Mouse (Mus musculus): ENCODE measurements at regions not wholly inside any gene's neighbourhood (a gene's known extent, or its start where the extent isn't known, plus 50 kb on each side); places are given as distances from the start of the nearest gene placed in this dataset.

GRCm38 (mm10) chr15:11612416-11612815 is 213.0 kb upstream of the Tars start:
- H3K9me3 ChIP-seq (ENCODE audit: control insufficient read depth, low read length) = no peaks in the 10 kb centered on the region
- H3K27me3 ChIP-seq (ENCODE audit: control insufficient read depth, insufficient read depth, low read length) = no peaks in the 10 kb centered on the region
- 7% methylated on average over 3 of the region's 3 CpGs for WGBS
- H3K4me3 ChIP-seq (replicated peaks; ENCODE audit: low read length) = no peak overlapping the region
- DNase-seq (ENCODE audit: low spot score) (peak; percentile 64), ATAC-seq (ENCODE audit: low FRiP score, low read depth) (peak; percentile 47; the same call in 1 of the 2 replicates)
- no peak overlapping the region for H3K4me2 ChIP-seq (replicated peaks; ENCODE audit: low read depth, low read length, severe bottlenecking)
- H3K36me3 ChIP-seq (ENCODE audit: control insufficient read depth, insufficient read depth, low read length) = no peaks in the 10 kb centered on the region
- TF ChIP-seq POLR2A (IDR thresholded peaks at IDR 0.05; ENCODE audit: borderline replicate concordance, extremely low read depth, insufficient read depth, insufficient read length) = no peak
- peaks cover 3% of the 10 kb centered on the region; the same call in 1 of the 2 replicates for H3K4me1 ChIP-seq (ENCODE audit: control insufficient read depth, insufficient read depth, low read length)
- no peak overlapping the region for H3K27ac ChIP-seq (replicated peaks; ENCODE audit: low read depth, low read length)
- H3K9ac ChIP-seq (ENCODE audit: low read depth, low read length, severe bottlenecking) = no peak overlapping the region

GRCm38 (mm10) chr15:11610043-11610670 is 210.7 kb upstream of the Tars start:
- TF ChIP-seq POLR2A (IDR thresholded peaks at IDR 0.05; ENCODE audit: borderline replicate concordance, extremely low read depth, insufficient read depth, insufficient read length) = no peak
- Histone ChIP-seq H3K9ac (ENCODE audit: low read depth, low read length, severe bottlenecking) (no peak overlapping the region), H3K27ac (replicated peaks; ENCODE audit: low read depth, low read length) (no peak overlapping the region), H3K27me3 (ENCODE audit: control insufficient read depth, insufficient read depth, low read length) (no peaks in the 10 kb centered on the region), H3K4me1 (ENCODE audit: control insufficient read depth, insufficient read depth, low read length) (peaks cover 3% of the 10 kb centered on the region; the same call in 1 of the 2 replicates), H3K4me3 (replicated peaks; ENCODE audit: low read length) (no peak overlapping the region), H3K9me3 (ENCODE audit: control insufficient read depth, low read length) (no peaks in the 10 kb centered on the region), H3K36me3 (ENCODE audit: control insufficient read depth, insufficient read depth, low read length) (no peaks in the 10 kb centered on the region), H3K4me2 (replicated peaks; ENCODE audit: low read depth, low read length, severe bottlenecking) (no peak overlapping the region)
- 78% methylated on average over 3 of the region's 3 CpGs for WGBS
- no peak for ATAC-seq (ENCODE audit: low FRiP score, low read depth)
- DNase-seq (ENCODE audit: low spot score) = no peak

- H3K4me3 ChIP-seq (replicated peaks; ENCODE audit: low read length) = no peak overlapping the region
- DNase-seq (ENCODE audit: low spot score) = no peak
- TF ChIP-seq POLR2A (IDR thresholded peaks at IDR 0.05; ENCODE audit: borderline replicate concordance, extremely low read depth, insufficient read depth, insufficient read length) = no peak
Measured at GRCm38 (mm10) chr15:11607489-11607888, 208.0 kb upstream of the Tars start.

GRCm38 (mm10) chr15:11605677-11606076 is 206.2 kb upstream of the Tars start:
- 90% methylated on average over 4 of the region's 4 CpGs for WGBS
- no peak for ATAC-seq (ENCODE audit: low FRiP score, low read depth)
- H3K9ac ChIP-seq (ENCODE audit: low read depth, low read length, severe bottlenecking) = no peak overlapping the region

More at GRCm38 (mm10) chr15:11607489-11607888, 208.0 kb upstream of the Tars start:
- no peak for ATAC-seq (ENCODE audit: low FRiP score, low read depth)
- H3K9ac ChIP-seq (ENCODE audit: low read depth, low read length, severe bottlenecking) = no peak overlapping the region
- H3K27ac ChIP-seq (replicated peaks; ENCODE audit: low read depth, low read length) = no peak overlapping the region
- no peaks in the 10 kb centered on the region for H3K27me3 ChIP-seq (ENCODE audit: control insufficient read depth, insufficient read depth, low read length)
- no peak overlapping the region for H3K4me2 ChIP-seq (replicated peaks; ENCODE audit: low read depth, low read length, severe bottlenecking)
- H3K9me3 ChIP-seq (ENCODE audit: control insufficient read depth, low read length) = no peaks in the 10 kb centered on the region
- peaks cover 3% of the 10 kb centered on the region; the same call in 1 of the 2 replicates for H3K4me1 ChIP-seq (ENCODE audit: control insufficient read depth, insufficient read depth, low read length)
- H3K36me3 ChIP-seq (ENCODE audit: control insufficient read depth, insufficient read depth, low read length) = no peaks in the 10 kb centered on the region

GRCm38 (mm10) chr15:11597021-11597420 is 197.6 kb upstream of the Tars start:
- Histone ChIP-seq H3K4me3 (replicated peaks; ENCODE audit: low read length) (no peak overlapping the region), H3K9me3 (ENCODE audit: control insufficient read depth, low read length) (no peaks in the 10 kb centered on the region), H3K4me2 (replicated peaks; ENCODE audit: low read depth, low read length, severe bottlenecking) (no peak overlapping the region), H3K4me1 (ENCODE audit: control insufficient read depth, insufficient read depth, low read length) (no peaks in the 10 kb centered on the region), H3K9ac (ENCODE audit: low read depth, low read length, severe bottlenecking) (no peak overlapping the region), H3K36me3 (ENCODE audit: control insufficient read depth, insufficient read depth, low read length) (no peaks in the 10 kb centered on the region), H3K27me3 (ENCODE audit: control insufficient read depth, insufficient read depth, low read length) (no peaks in the 10 kb centered on the region), H3K27ac (replicated peaks; ENCODE audit: low read depth, low read length) (no peak overlapping the region)
- no peak for ATAC-seq (ENCODE audit: low FRiP score, low read depth)
- no peak for DNase-seq (ENCODE audit: low spot score)
- 88% methylated on average over 6 of the region's 6 CpGs for WGBS
- TF ChIP-seq POLR2A (IDR thresholded peaks at IDR 0.05; ENCODE audit: borderline replicate concordance, extremely low read depth, insufficient read depth, insufficient read length) = no peak

More at GRCm38 (mm10) chr15:11605677-11606076, 206.2 kb upstream of the Tars start:
- TF ChIP-seq POLR2A (IDR thresholded peaks at IDR 0.05; ENCODE audit: borderline replicate concordance, extremely low read depth, insufficient read depth, insufficient read length) = no peak
- H3K4me1 ChIP-seq (ENCODE audit: control insufficient read depth, insufficient read depth, low read length) = no peaks in the 10 kb centered on the region
- no peaks in the 10 kb centered on the region for H3K27me3 ChIP-seq (ENCODE audit: control insufficient read depth, insufficient read depth, low read length)
- no peak overlapping the region for H3K27ac ChIP-seq (replicated peaks; ENCODE audit: low read depth, low read length)
- no peak overlapping the region for H3K4me2 ChIP-seq (replicated peaks; ENCODE audit: low read depth, low read length, severe bottlenecking)
- DNase-seq (ENCODE audit: low spot score) = no peak
- H3K4me3 ChIP-seq (replicated peaks; ENCODE audit: low read length) = no peak overlapping the region
- no peaks in the 10 kb centered on the region for H3K9me3 ChIP-seq (ENCODE audit: control insufficient read depth, low read length)
- H3K36me3 ChIP-seq (ENCODE audit: control insufficient read depth, insufficient read depth, low read length) = no peaks in the 10 kb centered on the region
